Mouse (Mus musculus) left cerebral cortex, adult 2 months (tissue): ENCODE measurements around the gene Gsg1l. TPM values are rescaled to one million over a fixed set of nuclear protein-coding genes. Genes with fewer than 3 reads are reported as not detected.

Experiments
- DNase-seq, 2 experiments: peaks; one replicate each; pipeline ENCODE4 v3.0.0; 2021 to 2022; ENCODE audit warnings: low spot score in 2 of 2, mixed read lengths in 1 of 2; ENCODE audit errors: extremely low spot score in 1 of 2
- H3K27ac ChIP-seq: fragments of 200-600 bp; 2 replicates; pipeline ENCODE4 v1.8.1; 2022
- H3K4me3 ChIP-seq: fragments of 200-600 bp; 2 replicates; pipeline ENCODE4 v1.8.1; 2022
- CTCF ChIP-seq: fragments of 200-600 bp; IDR thresholded peaks from 2 replicates; pipeline ENCODE4 v1.8.1; 2022; ENCODE audit warnings: antibody characterized with exemption, mild to moderate bottlenecking, moderate library complexity
- intact Hi-C: fragments of 180-260 bp; cut with DNase I; formaldehyde crosslinking; loops from one replicate; pipeline ENCODE4 v1.15.1; 2025
- total RNA-seq, 2 experiments: library from RNA; stranded (reverse); gene quantifications; 2 replicates each; pipeline ENCODE4 v1.2.3; 2021

The Gsg1l gene
- total RNA-seq, 2 experiments from 2014 or later, result 74.9 to 77.5 TPM

GRCm38 (mm10) chr7:125868570-125868969 is 213.6 kb downstream of the Gsg1l start:
- Histone ChIP-seq H3K27ac (no peak overlapping the region), H3K4me3 (no peak overlapping the region)
- DNase-seq, result no peak
- intact Hi-C loops, result no loop called here
- TF ChIP-seq CTCF, result no peak

- TF ChIP-seq CTCF, result no peak
- H3K27ac ChIP-seq, result no peak overlapping the region
- no peak overlapping the region for H3K4me3 ChIP-seq
- intact Hi-C loops, result no loop called here
- DNase-seq, result no peak
Measured at GRCm38 (mm10) chr7:125865234-125865633, 217.0 kb downstream of the Gsg1l start.

- no peak for TF ChIP-seq CTCF
- intact Hi-C loops, result no loop called here
- Histone ChIP-seq H3K27ac (no peak overlapping the region), H3K4me3 (no peak overlapping the region)
- DNase-seq, result no peak
Measured at GRCm38 (mm10) chr7:125864026-125864425, 218.2 kb downstream of the Gsg1l start.

- Histone ChIP-seq H3K27ac (no peak overlapping the region), H3K4me3 (no peak overlapping the region)
- no peak for TF ChIP-seq CTCF
- intact Hi-C loops, result no loop called here
- DNase-seq, result no peak
Measured at GRCm38 (mm10) chr7:125860421-125860820, 221.8 kb downstream of the Gsg1l start.

- DNase-seq, result no peak
- intact Hi-C loops, result no loop called here
- no peak overlapping the region for H3K4me3 ChIP-seq
- TF ChIP-seq CTCF, result no peak
- no peak overlapping the region for H3K27ac ChIP-seq
Measured at GRCm38 (mm10) chr7:125859564-125859963, 222.6 kb downstream of the Gsg1l start.

GRCm38 (mm10) chr7:125847528-125847866 is 234.7 kb downstream of the Gsg1l start:
- intact Hi-C loops, result loop anchor here (2.0 to 5.0 kb wide), 3 partner anchors 75 to 235 kb away; partner anchors contain the start of gene Gsg1l
- no peak for DNase-seq
- peak overlapping the region; percentile 64 for H3K27ac ChIP-seq

GRCm38 (mm10) chr7:125846866-125847527 is 235.2 kb downstream of the Gsg1l start:
- peak in 1 of 2 experiments; percentile 18 for DNase-seq
- no peak; the same call in 1 of the 2 replicates for TF ChIP-seq CTCF
- Histone ChIP-seq H3K4me3 (no peak overlapping the region), H3K27ac (peak overlapping the region; percentile 64)
- intact Hi-C loops, result loop anchor here (2.0 to 5.0 kb wide), 3 partner anchors 74 to 236 kb away; partner anchors contain the start of gene Gsg1l

More at GRCm38 (mm10) chr7:125847528-125847866, 234.7 kb downstream of the Gsg1l start:
- H3K4me3 ChIP-seq, result no peak overlapping the region
- peak; percentile 30 for TF ChIP-seq CTCF

GRCm38 (mm10) chr7:125845611-125846010 is 236.6 kb downstream of the Gsg1l start:
- TF ChIP-seq CTCF, result no peak
- intact Hi-C loops, result loop anchor here (2.0 to 5.0 kb wide), 3 partner anchors 73 to 237 kb away; partner anchors contain the start of gene Gsg1l
- Histone ChIP-seq H3K27ac (no peak overlapping the region), H3K4me3 (no peak overlapping the region)
- no peak for DNase-seq

GRCm38 (mm10) chr7:125838078-125838742 is 244.0 kb downstream of the Gsg1l start:
- DNase-seq, result no peak
- TF ChIP-seq CTCF, result no peak
- Histone ChIP-seq H3K4me3 (no peak overlapping the region), H3K27ac (no peak overlapping the region)
- intact Hi-C loops, result no loop called here

GRCm38 (mm10) chr7:125833471-125833870 is 248.7 kb downstream of the Gsg1l start:
- intact Hi-C loops, result no loop called here
- no peak overlapping the region for H3K27ac ChIP-seq
- DNase-seq, result no peak
- no peak for TF ChIP-seq CTCF
- no peak overlapping the region for H3K4me3 ChIP-seq

- no peak for DNase-seq
- Histone ChIP-seq H3K27ac (no peak overlapping the region), H3K4me3 (no peak overlapping the region)
- no peak for TF ChIP-seq CTCF
- intact Hi-C loops, result no loop called here
Measured at GRCm38 (mm10) chr7:125832767-125833166, 249.4 kb downstream of the Gsg1l start.

GRCm38 (mm10) chr7:125829121-125829666 is 253.0 kb downstream of the Gsg1l start:
- H3K27ac ChIP-seq, result no peak overlapping the region
- intact Hi-C loops, result no loop called here
- no peak for DNase-seq
- TF ChIP-seq CTCF, result no peak
- no peak overlapping the region for H3K4me3 ChIP-seq
